Mouse (Mus musculus): ENCODE measurements around the gene Serpinb7.

DNA sequence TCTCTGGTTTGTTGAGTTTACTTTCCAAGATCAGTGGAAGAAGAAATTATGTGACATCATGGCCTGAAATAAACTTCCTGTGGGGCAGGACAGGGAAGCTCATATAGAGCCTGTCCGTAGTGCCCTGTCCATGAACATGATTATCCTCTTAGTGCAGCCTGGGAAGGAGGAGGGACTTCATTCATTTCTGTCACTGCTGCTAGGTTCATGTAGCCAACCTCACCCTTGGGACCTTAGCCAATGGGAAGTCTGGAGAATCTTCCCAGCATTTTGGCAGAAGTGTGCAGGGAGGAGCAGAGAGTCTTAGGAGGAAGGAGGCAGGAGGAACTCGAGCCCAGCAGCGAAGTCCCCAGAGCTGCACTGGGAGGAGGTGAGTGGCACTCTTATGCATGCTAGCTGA, at the start of gene Serpinb7:
- TF ChIP-seq EP300 (optimal IDR thresholded peaks at IDR 0.05): no peak
- no peak for TF ChIP-seq CTCF (IDR thresholded peaks at IDR 0.05; ENCODE audit: low read depth)

All from stomach, postnatal 0 days (tissue).